Mouse (Mus musculus): ENCODE results near the gene B3gat2.

GRCm38 (mm10) chr1:23763726-23764125 is 2.2 kb downstream of the B3gat2 start:
- TF ChIP-seq CTCF (IDR thresholded peaks at IDR 0.05; ENCODE audit: insufficient read depth, low read length): no peak
- no peak for TF ChIP-seq POLR2A (IDR thresholded peaks at IDR 0.05; ENCODE audit: borderline replicate concordance, extremely low read depth, low read depth, low read length)

Data from lung, adult 2 months (tissue).